Mouse (Mus musculus) heart, adult 2 months (tissue): ENCODE measurements at regions not wholly inside any gene's neighbourhood (a gene's known extent, or its start where the extent isn't known, plus 50 kb on each side); places are given as distances from the start of the nearest gene placed in this dataset.

Experiments used
- CTCF ChIP-seq: fragments of 200-600 bp; IDR thresholded peaks from 2 replicates; pipeline ENCODE4 v1.8.1; 2022; ENCODE audit warnings: antibody characterized with exemption, mild to moderate bottlenecking, moderate library complexity
- POLR2A ChIP-seq: fragments of 200-500 bp; IDR thresholded peaks from 2 replicates; pipeline ENCODE4 v1.6.1; 2011; ENCODE audit warnings: mild to moderate bottlenecking, low read depth, low read length, control low read depth; ENCODE audit not compliant: insufficient read depth

DNA sequence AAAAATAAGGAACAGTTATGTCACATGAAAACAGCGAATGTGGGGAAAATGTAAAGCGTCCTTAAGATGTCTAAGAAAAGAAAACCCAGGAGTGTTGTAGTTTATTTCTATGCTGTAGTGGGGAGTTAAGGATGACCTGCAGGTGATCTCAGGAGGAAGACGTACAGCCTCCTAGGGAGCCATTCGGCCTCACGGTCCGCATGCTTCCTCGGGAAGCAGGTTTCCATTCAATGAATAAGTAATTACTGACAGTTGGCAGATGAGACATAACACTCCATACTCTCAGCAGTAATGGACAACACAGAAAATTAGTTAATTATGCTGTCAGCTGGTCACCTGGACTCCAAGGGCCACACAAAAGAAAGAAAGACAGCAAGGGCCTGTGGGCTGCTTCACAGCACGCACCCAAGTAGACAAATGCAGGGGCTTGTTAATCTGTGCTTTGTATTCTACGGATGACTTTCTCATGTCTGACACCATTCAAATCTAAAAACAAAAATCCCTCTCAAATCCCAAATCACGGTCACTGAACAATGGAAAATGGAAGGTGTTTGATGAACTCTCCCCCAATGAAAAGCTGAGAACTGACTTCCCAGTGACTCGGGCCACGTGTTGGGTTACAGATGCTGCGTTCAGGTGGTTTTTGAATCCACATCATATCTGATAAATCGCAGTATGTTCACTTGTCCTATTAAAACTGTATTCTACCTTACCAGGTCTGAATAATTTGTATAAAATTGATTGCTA is 193.5 kb downstream of the Gm11361 start:
- TF ChIP-seq POLR2A, result no peak
- TF ChIP-seq CTCF, result no peak
